Mouse (Mus musculus) forebrain, embryonic 12.5 days (tissue): ENCODE data around the gene Klrb1b. TPM values are rescaled to one million over a fixed set of nuclear protein-coding genes. Genes with fewer than 3 reads are reported as not detected.
"Not testable (repeated sequence)": the region's sequence is repeated elsewhere in the genome, so short reads cannot be mapped to it uniquely, and the experiment has no call there.

Experiments used
- ATAC-seq: fragments of 200-750 bp; cut with Nextera tagmentation; 2 replicates; pipeline ENCODE4 v1.8.0; 2017; ENCODE audit warnings: moderate TSS enrichment; ENCODE audit not compliant: low FRiP score
- H3K27ac ChIP-seq: fragments of 300-500 bp; sonication (generic); 2 replicates; pipeline ENCODE4 v1.5.1; 2016; ENCODE audit warnings: mild to moderate bottlenecking
- H3K27me3 ChIP-seq: fragments of 300-500 bp; sonication (generic); 2 replicates; pipeline ENCODE4 v1.6.1; 2016; ENCODE audit warnings: mild to moderate bottlenecking
- H3K36me3 ChIP-seq: fragments of 300-500 bp; sonication (generic); replicated peaks from 2 replicates; pipeline ENCODE4 v1.6.1; 2016; ENCODE audit warnings: mild to moderate bottlenecking
- H3K4me1 ChIP-seq: fragments of 300-500 bp; sonication (generic); 2 replicates; pipeline ENCODE4 v1.6.1; 2016
- H3K4me2 ChIP-seq: fragments of 300-500 bp; sonication (generic); 2 replicates; pipeline ENCODE4 v1.6.1; 2016; ENCODE audit warnings: mild to moderate bottlenecking, moderate library complexity
- H3K4me3 ChIP-seq: fragments of 300-500 bp; sonication (generic); replicated peaks from 2 replicates; pipeline ENCODE4 v1.5.1; 2016; ENCODE audit warnings: mild to moderate bottlenecking
- H3K9ac ChIP-seq: fragments of 300-500 bp; sonication (generic); 2 replicates; pipeline ENCODE4 v1.6.1; 2016; ENCODE audit warnings: mild to moderate bottlenecking
- H3K9me3 ChIP-seq: fragments of 300-500 bp; sonication (generic); 2 replicates; pipeline ENCODE4 v1.6.1; 2016
- WGBS: fragments of 180-500 bp; shearing (Covaris S2); methylation state at CpG from one replicate; pipeline ENCODE4 v1.1.7; 2016; 5-methylcytosine and 5-hydroxymethylcytosine counted together
- polyA plus RNA-seq: library from polyadenylated mRNA; unstranded; fragments of >200 nt; fragmentation: Nextera tagmentation; extraction: Ambion mirVana; gene quantifications from 2 replicates; pipeline ENCODE4 v1.2.1, GENCODE M21; 2016

Klrb1b gene
- polyA plus RNA-seq, 1 experiment from 2014 or later: not detected

DNA sequence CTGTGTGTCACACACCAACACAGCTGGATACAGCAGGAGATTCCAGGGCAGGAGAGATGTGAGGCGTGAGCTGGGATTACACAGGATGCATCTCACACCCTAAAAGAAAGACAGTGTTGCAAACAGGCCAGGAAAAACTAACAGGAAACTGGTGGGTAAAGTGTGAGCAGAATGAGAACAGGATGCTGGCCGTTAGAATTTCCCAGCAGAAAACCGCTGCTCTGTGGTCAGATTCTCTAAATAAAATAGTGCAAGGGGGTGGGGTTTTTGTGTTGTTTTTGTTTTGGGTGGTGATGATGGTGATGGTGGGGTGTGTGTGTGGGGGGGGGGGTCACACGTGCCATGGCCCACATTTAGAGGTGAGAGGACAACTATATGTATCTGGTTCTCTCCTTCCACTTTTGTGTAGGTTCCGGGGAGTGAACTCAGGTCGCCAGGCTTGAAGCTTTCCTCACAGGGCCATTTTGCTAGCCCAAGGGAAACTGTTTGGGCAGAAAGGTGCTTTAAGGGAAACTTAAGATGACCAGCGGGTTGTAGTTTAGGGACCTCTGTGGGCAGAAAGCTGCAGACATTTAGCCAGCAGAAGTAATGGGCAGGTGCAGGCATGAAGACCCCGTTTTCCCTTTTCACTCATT, 29.7 kb downstream of the Klrb1b start:
- H3K4me1 ChIP-seq: peaks cover 9% of the 10 kb centered on the region
- 81% methylated on average over 8 of the region's 8 CpGs for WGBS
- no peak overlapping the region for H3K9ac ChIP-seq
- no peak overlapping the region for H3K4me2 ChIP-seq
- no peaks in the 10 kb centered on the region for H3K36me3 ChIP-seq
- no peak overlapping the region for H3K4me3 ChIP-seq
- H3K9me3 ChIP-seq: no peaks in the 10 kb centered on the region
- no peak overlapping the region for H3K27ac ChIP-seq
- no peaks in the 10 kb centered on the region for H3K27me3 ChIP-seq
- ATAC-seq: no peak

GRCm38 (mm10) chr6:128793734-128794133, 32.4 kb downstream of the Klrb1b start:
- no peak overlapping the region for H3K4me3 ChIP-seq
- H3K9me3 ChIP-seq: no peaks in the 10 kb centered on the region
- peaks cover 7% of the 10 kb centered on the region for H3K4me1 ChIP-seq
- no peaks in the 10 kb centered on the region for H3K36me3 ChIP-seq
- H3K9ac ChIP-seq: no peak overlapping the region
- WGBS: 78% methylated on average over 6 of the region's 6 CpGs
- H3K27me3 ChIP-seq: no peaks in the 10 kb centered on the region
- no peak overlapping the region for H3K4me2 ChIP-seq
- no peak for ATAC-seq
- H3K27ac ChIP-seq: no peak overlapping the region

- not testable (repeated sequence) for H3K4me1 ChIP-seq, H3K9me3 ChIP-seq, H3K9ac ChIP-seq, H3K27ac ChIP-seq, H3K4me3 ChIP-seq, H3K36me3 ChIP-seq, H3K4me2 ChIP-seq, ATAC-seq, H3K27me3 ChIP-seq
- WGBS: 91% methylated on average over 4 of the region's 4 CpGs
Measured at GRCm38 (mm10) chr6:128790491-128790994, 35.6 kb downstream of the Klrb1b start.

DNA sequence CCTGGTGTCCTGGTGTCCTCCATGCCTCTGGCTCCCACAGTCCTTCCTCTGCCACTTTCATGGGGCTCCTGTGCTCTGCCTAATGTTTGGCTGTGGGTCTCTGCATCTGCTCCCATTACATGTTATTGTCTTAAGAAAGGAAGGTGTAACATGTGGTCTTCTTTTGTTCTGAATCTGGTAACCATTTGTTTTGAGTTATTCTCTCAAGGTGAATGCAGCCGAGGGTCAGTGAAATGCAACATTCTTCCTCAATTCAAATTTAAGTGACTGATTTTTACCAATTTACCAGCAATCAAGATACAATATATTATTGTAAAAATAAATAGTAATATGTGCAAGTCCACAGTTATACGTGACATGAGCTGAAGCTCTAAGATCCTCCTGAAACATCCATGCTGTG, 37.0 kb downstream of the Klrb1b start, which contains the start of gene Klrb1c:
TSS of gene Klrb1c (minus strand) at position 101 of the 400 bp plus-strand sequence.
- Histone ChIP-seq H3K27me3 (no peaks in the 10 kb centered on the region), H3K36me3 (no peaks in the 10 kb centered on the region), H3K27ac (no peak within 1 kb of the TSS), H3K9ac (no peak within 1 kb of the TSS), H3K4me3 (no peak within 1 kb of the TSS), H3K9me3 (no peaks in the 10 kb centered on the region), H3K4me2 (no peak within 1 kb of the TSS), H3K4me1 (no peaks in the 10 kb centered on the region)
- WGBS: 90% methylated on average over 2 of the region's 2 CpGs
- ATAC-seq: no peak

GRCm38 (mm10) chr6:128788517-128788916, 37.6 kb downstream of the Klrb1b start:
- no peak overlapping the region for H3K4me2 ChIP-seq
- ATAC-seq: no peak
- H3K4me3 ChIP-seq: no peak overlapping the region
- WGBS: 50% methylated on average over 1 of the region's 1 CpGs
- no peak overlapping the region for H3K27ac ChIP-seq
- H3K36me3 ChIP-seq: no peaks in the 10 kb centered on the region
- no peak overlapping the region for H3K9ac ChIP-seq
- no peaks in the 10 kb centered on the region for H3K9me3 ChIP-seq
- no peaks in the 10 kb centered on the region for H3K27me3 ChIP-seq
- H3K4me1 ChIP-seq: no peaks in the 10 kb centered on the region

GRCm38 (mm10) chr6:128786396-128786795, 39.7 kb downstream of the Klrb1b start:
- WGBS: 92% methylated on average over 1 of the region's 1 CpGs
- ATAC-seq, H3K9ac ChIP-seq, H3K9me3 ChIP-seq, H3K4me3 ChIP-seq, H3K27me3 ChIP-seq, H3K4me2 ChIP-seq, H3K27ac ChIP-seq, H3K4me1 ChIP-seq, H3K36me3 ChIP-seq: not testable (repeated sequence)

- Histone ChIP-seq H3K4me2 (no peak overlapping the region), H3K4me1 (0 out of 2 replicates have a peak, but pooled peaks cover 4% of the 10 kb centered on the region), H3K27me3 (no peaks in the 10 kb centered on the region), H3K9me3 (0 out of 2 replicates have a peak, but pooled peaks cover 3% of the 10 kb centered on the region), H3K4me3 (no peak overlapping the region), H3K9ac (no peak overlapping the region), H3K27ac (no peak overlapping the region), H3K36me3 (no peaks in the 10 kb centered on the region)
- ATAC-seq: no peak
- 80% methylated on average over 10 of the region's 10 CpGs for WGBS
Measured at GRCm38 (mm10) chr6:128769481-128770253, 56.5 kb downstream of the Klrb1b start.

- ATAC-seq: no peak
- Histone ChIP-seq H3K9me3 (0 out of 2 replicates have a peak, but pooled peaks cover under 1% of the 10 kb centered on the region), H3K9ac (no peak overlapping the region), H3K4me1 (0 out of 2 replicates have a peak, but pooled peaks cover 4% of the 10 kb centered on the region), H3K4me2 (no peak overlapping the region), H3K4me3 (no peak overlapping the region), H3K27me3 (no peaks in the 10 kb centered on the region), H3K27ac (no peak overlapping the region), H3K36me3 (no peaks in the 10 kb centered on the region)
- 85% methylated on average over 4 of the region's 4 CpGs for WGBS
Measured at GRCm38 (mm10) chr6:128768047-128768446, 58.1 kb downstream of the Klrb1b start.

- not testable (repeated sequence) for H3K27me3 ChIP-seq, H3K4me3 ChIP-seq, H3K9ac ChIP-seq, H3K9me3 ChIP-seq, H3K4me1 ChIP-seq, H3K27ac ChIP-seq, H3K36me3 ChIP-seq
- H3K4me2 ChIP-seq: peak overlapping the region; percentile 15; the same call in 1 of the 2 replicates
- 64% methylated on average over 6 of the region's 6 CpGs for WGBS
- ATAC-seq: peak; percentile 27; the same call in 1 of the 2 replicates
Measured at GRCm38 (mm10) chr6:128766486-128767254, 59.5 kb downstream of the Klrb1b start.

DNA sequence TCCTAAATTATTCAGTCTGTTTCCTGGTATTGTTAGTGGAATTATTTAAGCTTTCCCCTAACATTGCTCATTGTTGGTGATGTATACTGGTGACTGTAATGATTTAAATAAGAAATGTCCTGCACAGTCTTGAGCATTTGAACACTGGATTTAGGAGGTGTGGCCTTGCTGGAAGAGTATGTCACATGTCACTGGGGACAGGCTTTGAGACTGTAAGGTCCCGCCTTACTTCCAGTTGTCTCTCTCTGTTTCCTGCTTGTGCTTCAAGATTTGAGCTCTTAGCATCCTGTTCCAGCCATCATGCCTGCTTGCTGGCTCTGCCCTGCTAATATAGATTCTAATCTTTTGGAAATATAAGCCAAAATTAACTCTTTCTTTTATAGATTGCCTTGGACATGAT, 60.9 kb downstream of the Klrb1b start:
- Histone ChIP-seq H3K27me3 (no peaks in the 10 kb centered on the region), H3K4me2 (no peak overlapping the region), H3K4me3 (no peak overlapping the region), H3K36me3 (no peaks in the 10 kb centered on the region), H3K9ac (no peak overlapping the region), H3K4me1 (0 out of 2 replicates have a peak, but pooled peaks cover 7% of the 10 kb centered on the region), H3K27ac (no peak overlapping the region), H3K9me3 (no peaks in the 10 kb centered on the region)
- no peak for ATAC-seq
- 91% methylated on average over 1 of the region's 1 CpGs for WGBS

- peak overlapping the region; percentile 49 for H3K4me3 ChIP-seq
- 0 out of 2 replicates have a peak, but pooled peaks cover 3% of the 10 kb centered on the region for H3K4me1 ChIP-seq
- H3K27me3 ChIP-seq: no peaks in the 10 kb centered on the region
- no peaks in the 10 kb centered on the region for H3K9me3 ChIP-seq
- peak overlapping the region; percentile 44 for H3K4me2 ChIP-seq
- H3K9ac ChIP-seq: peak overlapping the region; percentile 48
- no peak for ATAC-seq
- no peaks in the 10 kb centered on the region for H3K36me3 ChIP-seq
- WGBS: 23% methylated on average over 5 of the region's 5 CpGs
- H3K27ac ChIP-seq: no peak overlapping the region
Measured at GRCm38 (mm10) chr6:128764598-128764997, 61.5 kb downstream of the Klrb1b start.
